Mouse (Mus musculus): ENCODE measurements around the gene Pitpnm1. TPM values are rescaled to one million over a fixed set of nuclear protein-coding genes. Genes with fewer than 3 reads are reported as not detected.

The Pitpnm1 gene
- total and polyA plus RNA-seq, 3 experiments, result 25.3 to 51.2 TPM; not detected in 1

DNA sequence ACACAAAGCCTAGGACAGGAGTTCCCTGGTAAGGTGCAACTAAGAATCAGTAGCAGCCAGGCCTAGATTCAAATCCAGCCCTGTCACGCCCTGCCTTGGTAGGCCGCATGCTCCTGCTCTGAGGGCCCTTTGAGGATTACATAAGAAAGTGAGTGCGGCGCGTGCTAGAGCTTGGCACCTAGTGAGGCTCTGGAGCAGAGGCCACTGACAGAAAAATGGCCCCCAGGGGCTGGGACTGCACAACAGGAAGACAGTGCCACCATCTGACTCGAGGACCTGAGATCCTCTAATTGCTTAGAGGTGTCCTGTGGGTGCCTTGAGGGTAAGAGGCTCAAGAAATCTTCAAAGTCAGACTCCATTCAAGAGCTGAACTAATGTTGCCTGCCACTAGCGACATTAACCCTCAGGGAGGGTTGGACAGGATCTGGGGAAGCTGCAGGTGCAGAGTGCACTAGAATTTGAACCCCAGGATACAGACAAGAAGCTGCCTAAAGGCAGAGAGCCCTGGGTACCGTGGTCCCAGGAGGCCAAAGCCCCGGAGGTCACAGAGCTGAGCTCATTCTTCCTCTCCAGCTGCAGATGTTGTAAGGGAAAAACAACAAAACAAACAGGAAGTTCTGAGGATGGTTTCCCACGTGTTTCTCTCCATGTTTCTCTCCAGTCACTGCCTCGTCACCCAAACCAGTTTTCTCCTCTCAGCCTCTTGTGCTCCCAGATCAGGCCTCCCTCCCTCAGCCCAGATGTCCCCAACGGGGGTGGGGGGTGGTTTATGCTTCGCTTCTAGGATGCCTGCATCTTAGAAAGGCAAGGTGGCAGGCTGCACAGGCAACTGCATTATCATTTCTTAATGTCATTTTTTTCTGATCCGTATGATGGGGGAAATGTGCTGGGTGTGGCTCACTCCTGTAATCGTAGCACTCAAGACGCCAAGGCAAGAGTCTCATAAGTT is 45.0 kb downstream of the Pitpnm1 start:
- H3K9me3 ChIP-seq (replicated peaks; ENCODE audit: insufficient read depth, low read length), result no peaks in the 10 kb centered on the region
- DNase-seq (ENCODE audit: low read depth, low spot score), result no peak
- H3K4me3 ChIP-seq (ENCODE audit: control insufficient read depth in 1 of 2, insufficient read depth in 1 of 2, low read depth in 2 of 2, low read length in 2 of 2), result no peak overlapping the region
- H3K4me1 ChIP-seq (ENCODE audit: control insufficient read depth in 1 of 2, insufficient read depth in 2 of 2, low read length in 2 of 2), result peaks cover 5 to 13% of the 10 kb centered on the region in 2 experiments; a peak in 3 of 4 replicates
- H3K9ac ChIP-seq (ENCODE audit: control insufficient read depth, low read depth, low read length, poor library complexity, severe bottlenecking), result no peak overlapping the region
- peaks cover 8% of the 10 kb centered on the region for H3K79me2 ChIP-seq (ENCODE audit: control insufficient read depth, insufficient read depth, low read length, poor library complexity)
- H3K36me3 ChIP-seq (ENCODE audit: control insufficient read depth in 1 of 2, insufficient read depth in 2 of 2, low read length in 2 of 2), result peaks cover 0 to 3% of the 10 kb centered on the region in 2 experiments; a peak in 1 of 4 replicates
- TF ChIP-seq JUND (IDR thresholded peaks at IDR 0.05; ENCODE audit: low read depth, low read length) (no peak), SIN3A (IDR thresholded peaks at IDR 0.05; ENCODE audit: low read length) (no peak), EP300 (IDR thresholded peaks at IDR 0.05; ENCODE audit: low read depth in 1 of 2, low read length in 2 of 2) (no peak), CTCF (IDR thresholded peaks at IDR 0.05 in 2 of 3, conservative IDR thresholded peaks at IDR 0.05 in 1 of 3; ENCODE audit: control insufficient read depth in 1 of 3, insufficient read depth in 1 of 3, low read depth in 2 of 3, low read length in 3 of 3, poor library complexity in 1 of 3, severe bottlenecking in 1 of 3) (no peak), E2F4 (IDR thresholded peaks at IDR 0.05; ENCODE audit: borderline replicate concordance, low read depth, low read length) (no peak), CHD1 (IDR thresholded peaks at IDR 0.05; ENCODE audit: low read depth, low read length) (no peak), RAD21 (IDR thresholded peaks at IDR 0.05; ENCODE audit: low read depth, low read length) (no peak), MAFK (IDR thresholded peaks at IDR 0.05; ENCODE audit: borderline replicate concordance, low read depth, low read length) (no peak), HCFC1 (IDR thresholded peaks at IDR 0.05; ENCODE audit: low read depth, low read length) (no peak), CHD2 (IDR thresholded peaks at IDR 0.05; ENCODE audit: low read length) (no peak), GABPA (IDR thresholded peaks at IDR 0.05; ENCODE audit: low read depth, low read length) (no peak), USF2 (IDR thresholded peaks at IDR 0.05; ENCODE audit: borderline replicate concordance in 1 of 2, insufficient read depth in 1 of 2, low read depth in 1 of 2, low read length in 2 of 2) (no peak), MYB (IDR thresholded peaks at IDR 0.05; ENCODE audit: low read depth, low read length) (no peak), ZNF384 (IDR thresholded peaks at IDR 0.05; ENCODE audit: low read depth, low read length) (no peak), MYC (IDR thresholded peaks at IDR 0.05; ENCODE audit: low read depth, low read length) (no peak), POLR2A (IDR thresholded peaks at IDR 0.05; ENCODE audit: control insufficient read depth in 1 of 2, insufficient read depth in 1 of 2, low read depth in 1 of 2, low read length in 2 of 2, poor library complexity in 1 of 2) (no peak), UBTF (IDR thresholded peaks at IDR 0.05; ENCODE audit: borderline replicate concordance, insufficient read depth, low read depth, low read length) (no peak), ZC3H11A (IDR thresholded peaks at IDR 0.05; ENCODE audit: low read depth, low read length) (no peak)
- H3K27me3 ChIP-seq (ENCODE audit: control insufficient read depth in 1 of 2, insufficient read depth in 2 of 2, low read length in 2 of 2), result no peaks in the 10 kb centered on the region; a peak in 1 of 4 replicates
- no peak overlapping the region for H3K27ac ChIP-seq (ENCODE audit: control insufficient read depth, low read depth, low read length)

DNA sequence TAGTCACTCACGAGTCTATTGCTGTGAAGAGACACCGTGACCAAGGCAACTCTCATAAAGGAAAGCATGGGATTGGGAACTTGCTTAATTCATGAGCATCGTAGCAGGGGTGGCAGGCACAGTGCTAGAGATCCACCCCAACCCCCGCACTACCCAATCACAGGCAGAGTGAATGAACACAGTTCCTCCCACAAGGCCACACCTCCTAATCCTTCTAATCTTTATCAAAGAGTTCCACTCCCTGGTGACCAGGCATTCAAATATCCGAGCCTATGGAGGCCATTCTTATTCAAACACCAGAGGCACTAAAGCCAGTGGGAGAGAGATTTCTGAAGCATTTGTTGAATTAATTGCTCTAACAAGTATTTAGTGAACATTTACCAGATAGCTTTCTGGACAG is 46.1 kb downstream of the Pitpnm1 start:
- no peak for DNase-seq (ENCODE audit: low read depth, low spot score)
- TF ChIP-seq USF2 (IDR thresholded peaks at IDR 0.05; ENCODE audit: borderline replicate concordance in 1 of 2, insufficient read depth in 1 of 2, low read depth in 1 of 2, low read length in 2 of 2), result no peak
- no peak for TF ChIP-seq MYB (IDR thresholded peaks at IDR 0.05; ENCODE audit: low read depth, low read length)
- no peak for TF ChIP-seq POLR2AphosphoS2 (IDR thresholded peaks at IDR 0.05; ENCODE audit: low read length)
- TF ChIP-seq KAT2A (conservative IDR thresholded peaks at IDR 0.05; ENCODE audit: low read depth, low read length), result no peak
- TF ChIP-seq MYC (IDR thresholded peaks at IDR 0.05; ENCODE audit: low read depth, low read length), result no peak
- TF ChIP-seq NELFE (IDR thresholded peaks at IDR 0.05; ENCODE audit: low read depth, low read length), result no peak
- no peak for TF ChIP-seq USF1 (IDR thresholded peaks at IDR 0.05; ENCODE audit: low read depth, low read length)
- no peak for TF ChIP-seq GABPA (IDR thresholded peaks at IDR 0.05; ENCODE audit: low read depth, low read length)
- TF ChIP-seq ELF1 (IDR thresholded peaks at IDR 0.05; ENCODE audit: low read depth, low read length), result no peak
- no peak for TF ChIP-seq POLR2A (IDR thresholded peaks at IDR 0.05; ENCODE audit: control insufficient read depth in 1 of 2, insufficient read depth in 1 of 2, low read depth in 1 of 2, low read length in 2 of 2, poor library complexity in 1 of 2)
- no peak for TF ChIP-seq MEF2A (IDR thresholded peaks at IDR 0.05; ENCODE audit: extremely low read depth, insufficient replicate concordance, low read depth, low read length, poor library complexity, severe bottlenecking)
- TF ChIP-seq HCFC1 (IDR thresholded peaks at IDR 0.05; ENCODE audit: low read depth, low read length), result no peak
- TF ChIP-seq UBTF (IDR thresholded peaks at IDR 0.05; ENCODE audit: borderline replicate concordance, insufficient read depth, low read depth, low read length), result no peak
- TF ChIP-seq CHD1 (IDR thresholded peaks at IDR 0.05; ENCODE audit: low read depth, low read length), result no peak
- Histone ChIP-seq H3K36me3 (ENCODE audit: control insufficient read depth in 1 of 2, insufficient read depth in 2 of 2, low read length in 2 of 2) (peaks cover 0 to 3% of the 10 kb centered on the region in 2 experiments; a peak in 1 of 4 replicates), H3K27me3 (ENCODE audit: control insufficient read depth in 1 of 2, insufficient read depth in 2 of 2, low read length in 2 of 2) (no peaks in the 10 kb centered on the region), H3K9me3 (replicated peaks; ENCODE audit: insufficient read depth, low read length) (no peaks in the 10 kb centered on the region), H3K4me1 (ENCODE audit: control insufficient read depth in 1 of 2, insufficient read depth in 2 of 2, low read length in 2 of 2) (peaks cover 5 to 14% of the 10 kb centered on the region in 2 experiments; a peak in 3 of 4 replicates), H3K9ac (ENCODE audit: control insufficient read depth, low read depth, low read length, poor library complexity, severe bottlenecking) (no peak overlapping the region), H3K27ac (ENCODE audit: control insufficient read depth, low read depth, low read length) (no peak overlapping the region), H3K79me2 (ENCODE audit: control insufficient read depth, insufficient read depth, low read length, poor library complexity) (peaks cover 9% of the 10 kb centered on the region), H3K4me3 (ENCODE audit: control insufficient read depth in 1 of 2, insufficient read depth in 1 of 2, low read depth in 2 of 2, low read length in 2 of 2) (no peak overlapping the region)
